Mouse (Mus musculus) layer of hippocampus, adult 9-10 months (tissue): ENCODE data around the gene Gm5485.

Experiments
- DNase-seq: peaks from one replicate; pipeline ENCODE4 v3.0.0; 2022; ENCODE audit warnings: low spot score

Gm5485 gene

GRCm38 (mm10) chr16:48372461-48372860 lies 39.8 kb downstream of the Gm5485 start:
- no peak for DNase-seq

GRCm38 (mm10) chr16:48368096-48368495 lies 44.1 kb downstream of the Gm5485 start:
- DNase-seq: no peak

- no peak for DNase-seq
These were observed 45.4 kb downstream of the Gm5485 start for GRCm38 (mm10) chr16:48366801-48367200.

GRCm38 (mm10) chr16:48360887-48361286 lies 51.3 kb downstream of the Gm5485 start:
- DNase-seq: peak; percentile 12

GRCm38 (mm10) chr16:48356417-48356816 lies 55.8 kb downstream of the Gm5485 start:
- DNase-seq: no peak

GRCm38 (mm10) chr16:48355716-48356115 lies 56.5 kb downstream of the Gm5485 start:
- no peak for DNase-seq
